Mouse (Mus musculus) bone marrow macrophage, adult 2 months (primary cell): ENCODE data around the gene Cidec.

ENCODE experiments used
- CTCF ChIP-seq: IDR thresholded peaks from 2 replicates; pipeline ENCODE4 v1.5.1; 2012; ENCODE audit warnings: low read depth, mild to moderate bottlenecking, low read length, moderate library complexity
- POLR2A ChIP-seq: IDR thresholded peaks from 2 replicates; pipeline ENCODE4 v1.6.1; 2012; ENCODE audit warnings: mild to moderate bottlenecking, low read depth, low read length, borderline replicate concordance

GRCm38 (mm10) chr6:113419199-113419587, 16.4 kb downstream of the Cidec start, which contains the start of gene Rpusd3:
- TF ChIP-seq CTCF (no peak), POLR2A (no peak)
